Mouse (Mus musculus) small intestine, adult 2 months (tissue): ENCODE measurements around the gene Unc80.

Experiments used
- CTCF ChIP-seq: fragments of 200-500 bp; IDR thresholded peaks from 2 replicates; pipeline ENCODE4 v1.5.1; 2012; ENCODE audit warnings: low read depth, mild to moderate bottlenecking, control low read depth, inconsistent platforms, low read length, moderate library complexity, mixed read lengths; ENCODE audit not compliant: insufficient replicate concordance, insufficient read length; ENCODE audit errors: extremely low read depth
- POLR2A ChIP-seq: fragments of 200-500 bp; IDR thresholded peaks from 2 replicates; pipeline ENCODE4 v1.6.1; 2012; ENCODE audit warnings: low read depth, mild to moderate bottlenecking, control low read depth, inconsistent platforms, low read length, moderate library complexity

GRCm38 (mm10) chr1:66459394-66459793 is 8.8 kb upstream of the Unc80 start:
- TF ChIP-seq POLR2A, result no peak
- TF ChIP-seq CTCF, result no peak
